Comparison of ENCODE assay signal across 14 mouse cellular contexts in the genomic region with DNA sequence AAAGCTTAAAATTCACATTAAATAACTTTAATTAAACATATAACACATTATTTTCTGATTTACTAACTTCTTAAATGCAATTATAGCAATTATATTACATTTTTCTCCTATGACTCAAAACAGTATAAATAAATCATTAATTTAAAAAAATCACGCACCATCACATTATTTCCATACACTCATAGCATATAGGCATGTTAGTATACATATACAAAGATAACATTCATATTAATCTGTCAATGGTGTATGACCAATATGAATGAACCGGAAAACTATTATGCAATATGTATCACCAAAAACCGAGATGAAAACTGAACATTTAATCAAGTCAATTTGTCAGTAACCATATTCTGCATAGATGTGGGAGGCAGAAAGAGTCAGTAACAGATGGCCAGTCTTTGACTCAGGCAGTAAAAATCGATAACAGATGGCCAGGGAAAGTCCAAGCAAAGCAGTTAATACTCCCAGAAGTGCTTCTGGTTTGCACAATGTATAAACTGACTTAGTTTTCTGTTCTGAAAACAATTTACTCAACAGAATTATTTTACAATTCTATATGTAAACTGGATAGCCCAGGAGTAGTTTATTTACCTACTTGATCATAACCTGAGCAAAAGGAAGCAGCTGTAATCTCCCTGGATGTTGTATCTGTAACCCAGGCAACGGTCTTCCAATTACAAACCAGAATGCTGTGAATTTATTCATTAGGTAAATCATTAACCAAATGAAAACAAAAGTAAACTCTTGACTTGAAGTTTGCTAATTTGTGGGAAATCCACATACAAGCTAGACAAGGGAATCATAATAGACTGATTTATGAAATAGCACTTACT.
DNase-seq lines count a peak whose midpoint lies in the region; ATAC-seq lines count a peak whose summit lies in the region.
"Had no signal": no experiment of that assay in that cellular context is flagged by ENCODE, and none has a peak within 500 bp of the region (broad histone marks: within the 10 kb centered on the region; RNA-seq: fewer than 3 reads in every experiment).

No protein-coding gene starts in this region.

- no peaks in the 10 kb centered on the region for H3K9me3 ChIP-seq in limb, embryonic 11.5 days (ENCODE audit: control insufficient read depth, low read length)
- H3K9me3 ChIP-seq in limb, embryonic 10.5 days (replicated peaks): no peaks in the 10 kb centered on the region
- no peaks in the 10 kb centered on the region for H3K9me3 ChIP-seq in hindbrain, embryonic 15.5 days
- H3K9me3 ChIP-seq in midbrain, embryonic 14.5 days (ENCODE audit: control insufficient read depth, low read length): no peaks in the 10 kb centered on the region
- H3K9me3 ChIP-seq: heart, embryonic 12.5 days; limb, embryonic 12.5 days; neural tube, embryonic 13.5 days had no signal

- no peak for DNase-seq in limb, embryonic 11.5 days (ENCODE audit: low spot score)
- no peak for DNase-seq in limb, embryonic 10.5 days (ENCODE audit: low spot score)
- DNase-seq in embryo, embryonic 9.5 days (ENCODE audit: extremely low spot score): peak; percentile 8
- DNase-seq in midbrain, embryonic 14.5 days: peak; percentile 31
- DNase-seq in cerebellum, postnatal 25 days: no peak
- no peak for DNase-seq in thymus, adult 18-20 months
- DNase-seq: kidney, postnatal 10 days; right cerebral cortex, postnatal 25 days had no signal

- no peak overlapping the region for H3K4me3 ChIP-seq in limb, embryonic 11.5 days (ENCODE audit: low read depth, low read length)
- no peak overlapping the region for H3K4me3 ChIP-seq in limb, embryonic 10.5 days
- no peak overlapping the region for H3K4me3 ChIP-seq in hindbrain, embryonic 15.5 days
- H3K4me3 ChIP-seq in midbrain, embryonic 14.5 days (replicated peaks; ENCODE audit: low read depth, low read length): no peak overlapping the region
- H3K4me3 ChIP-seq: heart, embryonic 12.5 days; limb, embryonic 12.5 days; neural tube, embryonic 13.5 days had no signal

- H3K9ac ChIP-seq in limb, embryonic 11.5 days (ENCODE audit: low read length): no peak overlapping the region
- H3K9ac ChIP-seq in hindbrain, embryonic 15.5 days: no peak overlapping the region
- no peak overlapping the region for H3K9ac ChIP-seq in midbrain, embryonic 14.5 days (replicated peaks; ENCODE audit: low read length)
- H3K9ac ChIP-seq: heart, embryonic 12.5 days; limb, embryonic 12.5 days; neural tube, embryonic 13.5 days had no signal

- no peak overlapping the region for H3K27ac ChIP-seq in limb, embryonic 11.5 days (replicated peaks; ENCODE audit: low read depth, low read length)
- H3K27ac ChIP-seq in limb, embryonic 10.5 days: no peak overlapping the region
- H3K27ac ChIP-seq in hindbrain, embryonic 15.5 days (replicated peaks): no peak overlapping the region
- H3K27ac ChIP-seq in midbrain, embryonic 14.5 days (replicated peaks; ENCODE audit: low read depth, low read length): no peak overlapping the region
- H3K27ac ChIP-seq: limb, embryonic 12.5 days; neural tube, embryonic 13.5 days had no signal

- ATAC-seq in limb, embryonic 11.5 days (ENCODE audit: insufficient number of reproducible peaks, low FRiP score, low TSS enrichment, low read depth): peak; percentile 65; the same call in 1 of the 2 replicates
- ATAC-seq in hindbrain, embryonic 15.5 days (ENCODE audit: low FRiP score, low read depth): peak; percentile 66; the same call in 1 of the 2 replicates
- ATAC-seq in midbrain, embryonic 14.5 days (ENCODE audit: low FRiP score, low TSS enrichment): peak; percentile 63; the same call in 1 of the 2 replicates
- ATAC-seq in inflammation-experienced regulatory T-cells, adult 6 months: no peak

- WGBS in limb, embryonic 11.5 days: 67% methylated on average over 5 of the region's 5 CpGs
- 80% methylated on average over 5 of the region's 5 CpGs for WGBS in limb, embryonic 10.5 days
- WGBS in hindbrain, embryonic 15.5 days: 57% methylated on average over 5 of the region's 5 CpGs
- WGBS in midbrain, embryonic 14.5 days: 68% methylated on average over 5 of the region's 5 CpGs

- H3K4me2 ChIP-seq in limb, embryonic 11.5 days (ENCODE audit: low read depth, severe bottlenecking): no peak overlapping the region
- no peak overlapping the region for H3K4me2 ChIP-seq in hindbrain, embryonic 15.5 days
- H3K4me2 ChIP-seq in midbrain, embryonic 14.5 days (ENCODE audit: low read length): no peak overlapping the region
- H3K4me2 ChIP-seq: heart, embryonic 12.5 days; limb, embryonic 12.5 days; neural tube, embryonic 13.5 days had no signal

- H3K27me3 ChIP-seq in limb, embryonic 11.5 days (ENCODE audit: control insufficient read depth, insufficient read depth, low read length): no peaks in the 10 kb centered on the region
- H3K27me3 ChIP-seq in limb, embryonic 10.5 days (ENCODE audit: low read depth, poor library complexity, severe bottlenecking): no peaks in the 10 kb centered on the region
- no peaks in the 10 kb centered on the region for H3K27me3 ChIP-seq in hindbrain, embryonic 15.5 days
- no peaks in the 10 kb centered on the region for H3K27me3 ChIP-seq in midbrain, embryonic 14.5 days (ENCODE audit: control insufficient read depth, insufficient read depth, low read length)
- H3K27me3 ChIP-seq: CH12.LX; heart, embryonic 12.5 days; limb, embryonic 12.5 days; neural tube, embryonic 13.5 days had no signal

- H3K36me3 ChIP-seq in limb, embryonic 11.5 days (ENCODE audit: control insufficient read depth, insufficient read depth, low read length): no peaks in the 10 kb centered on the region
- H3K36me3 ChIP-seq in limb, embryonic 10.5 days: no peaks in the 10 kb centered on the region
- no peaks in the 10 kb centered on the region for H3K36me3 ChIP-seq in hindbrain, embryonic 15.5 days
- H3K36me3 ChIP-seq in midbrain, embryonic 14.5 days (ENCODE audit: control insufficient read depth, insufficient read depth, low read length): no peaks in the 10 kb centered on the region
- H3K36me3 ChIP-seq: heart, embryonic 12.5 days; limb, embryonic 12.5 days; neural tube, embryonic 13.5 days had no signal

- no peaks in the 10 kb centered on the region for H3K4me1 ChIP-seq in limb, embryonic 11.5 days (ENCODE audit: control insufficient read depth, insufficient read depth, low read length)
- H3K4me1 ChIP-seq in limb, embryonic 10.5 days: no peaks in the 10 kb centered on the region
- H3K4me1 ChIP-seq in hindbrain, embryonic 15.5 days (replicated peaks): no peaks in the 10 kb centered on the region
- H3K4me1 ChIP-seq in midbrain, embryonic 14.5 days (ENCODE audit: control insufficient read depth, insufficient read depth, low read length): 0 out of 2 replicates have a peak, but pooled peaks cover 4% of the 10 kb centered on the region
- H3K4me1 ChIP-seq: heart, embryonic 12.5 days; limb, embryonic 12.5 days; neural tube, embryonic 13.5 days had no signal

Comparison
In these comparisons a context has a peak if more than half of its experiments do, and no peak if none do; other contexts are left out.
1. DNase-seq: peak in embryo, embryonic 9.5 days (single experiment) and midbrain, embryonic 14.5 days (single experiment); none in limb, embryonic 11.5 days (single experiment), limb, embryonic 10.5 days (single experiment), cerebellum, postnatal 25 days (0 of 2) and thymus, adult 18-20 months (0 of 2).